Mouse (Mus musculus) midbrain, embryonic 10.5 days (tissue): ENCODE measurements around the gene Armh3. TPM values are rescaled to one million over a fixed set of nuclear protein-coding genes. Genes with fewer than 3 reads are reported as not detected.
"Not testable (repeated sequence)": the region's sequence is repeated elsewhere in the genome, so short reads cannot be mapped to it uniquely, and the experiment has no call there.

ENCODE experiments used
- DNase-seq: peaks from one replicate; pipeline ENCODE4 v3.0.0-alpha.2; 2017; ENCODE audit warnings: low spot score
- H3K27ac ChIP-seq: fragments of 300-500 bp; sonication (generic); replicated peaks from 2 replicates; pipeline ENCODE4 v1.5.1; 2016; ENCODE audit warnings: mild to moderate bottlenecking
- H3K27me3 ChIP-seq: fragments of 300-500 bp; sonication (generic); 2 replicates; pipeline ENCODE4 v1.6.1; 2016; ENCODE audit warnings: low read depth, mild to moderate bottlenecking; ENCODE audit not compliant: poor library complexity, severe bottlenecking
- H3K36me3 ChIP-seq: fragments of 300-500 bp; sonication (generic); 2 replicates; pipeline ENCODE4 v1.6.1; 2016; ENCODE audit warnings: mild to moderate bottlenecking, moderate library complexity
- H3K4me1 ChIP-seq: fragments of 300-500 bp; sonication (generic); 2 replicates; pipeline ENCODE4 v1.6.1; 2016
- H3K4me3 ChIP-seq: fragments of 300-500 bp; sonication (generic); 2 replicates; pipeline ENCODE4 v1.5.1; 2016; ENCODE audit warnings: mild to moderate bottlenecking, moderate library complexity
- H3K9me3 ChIP-seq: fragments of 300-500 bp; sonication (generic); replicated peaks from 2 replicates; pipeline ENCODE4 v1.6.1; 2016; ENCODE audit warnings: mild to moderate bottlenecking
- WGBS: fragments of 180-500 bp; shearing (Covaris S2); methylation state at CpG from one replicate; pipeline ENCODE4 v1.1.7; 2016; 5-methylcytosine and 5-hydroxymethylcytosine counted together
- polyA plus RNA-seq: library from polyadenylated mRNA; unstranded; fragments of >200 nt; fragmentation: Nextera tagmentation; extraction: Ambion mirVana; gene quantifications from 2 replicates; pipeline ENCODE4 v1.2.1, GENCODE M21; 2016

The Armh3 gene
- polyA plus RNA-seq, 1 experiment from 2014 or later = 16.7 TPM

DNA sequence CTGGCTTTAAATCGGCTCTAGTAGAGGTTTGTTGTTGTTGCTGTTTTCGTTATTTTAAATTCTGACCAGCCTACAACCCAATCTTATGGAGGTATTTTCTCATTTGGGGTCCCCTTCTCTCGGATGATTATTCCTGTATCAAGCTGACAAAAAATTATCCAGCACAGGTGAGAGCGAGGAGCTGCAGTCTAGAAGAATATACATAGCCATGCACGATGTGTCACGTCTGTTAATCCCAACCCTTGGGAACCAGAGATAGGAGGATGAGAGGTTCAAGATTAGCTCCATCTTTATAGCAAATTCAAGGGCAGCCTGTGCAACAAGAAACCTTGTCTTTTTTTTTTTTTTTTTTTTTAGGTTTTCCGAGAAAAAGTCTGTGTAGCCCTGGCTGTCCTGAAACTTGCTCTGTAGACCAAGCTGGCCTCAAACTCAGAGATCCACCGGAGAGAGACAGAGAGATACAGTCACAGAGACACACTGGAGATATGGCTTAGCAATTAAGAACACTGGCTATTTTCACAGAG is 468 bp upstream of the Armh3 start:
- WGBS = 16% methylated on average over 8 of the region's 8 CpGs
- Histone ChIP-seq H3K27ac (peak overlapping the region; percentile 94), H3K27me3 (peaks cover 11% of the 10 kb centered on the region), H3K4me3 (peak overlapping the region; percentile 69), H3K4me1 (peaks cover 22% of the 10 kb centered on the region), H3K36me3 (peaks cover 21% of the 10 kb centered on the region), H3K9me3 (peaks cover 17% of the 10 kb centered on the region)
- no peak for DNase-seq

DNA sequence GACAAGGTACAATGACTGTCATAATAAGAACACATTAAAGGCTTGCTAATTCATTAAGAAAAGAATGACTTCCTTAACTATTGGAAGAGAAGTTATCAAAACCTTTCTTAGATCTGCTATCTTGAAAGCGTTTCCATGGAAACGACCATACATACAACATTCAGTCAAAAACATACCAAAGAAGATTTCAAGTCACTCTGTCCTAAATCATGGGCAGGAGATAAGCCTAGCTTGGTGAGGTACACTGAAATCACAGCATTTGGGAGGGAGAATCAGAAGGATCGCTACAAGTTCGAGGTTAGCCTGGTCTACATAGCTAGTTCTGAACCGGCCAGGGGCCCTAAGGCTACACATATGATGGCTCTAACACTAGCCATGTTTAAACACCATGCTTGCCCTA is 923 bp downstream of the Armh3 start:
- no peak for DNase-seq
- Histone ChIP-seq H3K9me3 (peaks cover 18% of the 10 kb centered on the region), H3K27ac (peak overlapping the region; percentile 94), H3K4me1 (peaks cover 13% of the 10 kb centered on the region), H3K27me3 (peaks cover 4% of the 10 kb centered on the region), H3K4me3 (peak overlapping the region; percentile 69), H3K36me3 (peaks cover 22% of the 10 kb centered on the region)
- 72% methylated on average over 5 of the region's 5 CpGs for WGBS

DNA sequence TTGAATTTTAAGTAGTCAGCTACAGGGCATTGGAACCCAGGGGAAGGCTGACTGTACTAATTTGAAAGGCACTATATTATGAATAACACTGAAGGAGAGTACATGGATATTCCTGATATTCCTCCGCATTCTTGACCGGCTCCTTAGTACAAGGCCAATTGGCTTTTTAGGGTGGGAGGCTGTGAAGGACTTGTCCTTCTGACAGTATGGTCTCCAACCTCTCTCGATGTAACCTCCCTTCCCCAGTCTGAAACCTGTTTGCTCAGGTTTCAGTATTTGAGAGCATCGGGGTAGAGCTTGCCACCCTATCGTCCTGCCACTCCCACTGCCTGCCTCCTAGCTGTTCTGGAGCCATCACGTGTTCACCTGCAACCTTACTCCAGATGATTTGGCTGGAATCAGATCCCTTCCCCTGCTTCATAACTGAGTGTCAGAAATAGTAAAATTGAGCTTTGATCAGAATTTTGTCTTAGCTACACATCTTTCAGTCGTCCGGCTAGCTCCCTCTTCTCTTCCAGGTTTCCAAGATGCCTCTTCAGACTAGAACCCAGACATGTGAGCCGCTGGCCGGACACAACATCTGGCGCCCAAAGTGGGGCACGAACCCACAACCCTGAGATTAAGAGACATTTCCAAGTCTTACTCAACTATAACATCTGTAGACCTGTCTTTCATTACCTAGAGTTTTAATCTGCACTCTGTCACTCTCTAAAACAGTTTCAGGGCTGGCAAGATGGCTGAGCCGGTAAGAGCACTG is 4.1 kb downstream of the Armh3 start:
- H3K27ac ChIP-seq = no peak overlapping the region
- 94% methylated on average over 13 of the region's 13 CpGs for WGBS
- no peak for DNase-seq

DNA sequence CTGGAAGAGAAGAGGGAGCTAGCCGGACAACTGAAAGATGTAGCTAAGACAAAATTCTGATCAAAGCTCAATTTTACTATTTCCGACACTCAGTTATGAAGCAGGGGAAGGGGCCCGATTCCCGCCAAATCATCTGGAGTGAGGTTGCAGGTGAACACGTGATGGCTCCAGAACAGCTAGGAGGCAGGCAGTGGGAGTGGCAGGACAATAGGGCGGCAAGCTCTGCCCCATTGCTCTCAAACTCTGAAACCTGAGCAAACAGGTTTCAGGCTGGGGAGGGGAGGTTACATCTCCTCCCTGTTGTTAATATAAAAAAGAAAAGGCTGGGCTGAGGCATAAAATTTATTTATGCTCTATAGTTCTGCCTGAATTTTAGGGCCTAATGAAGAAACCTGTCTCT is 4.8 kb downstream of the Armh3 start:
- DNase-seq, H3K4me1 ChIP-seq, H3K4me3 ChIP-seq, H3K27me3 ChIP-seq, H3K27ac ChIP-seq: not testable (repeated sequence)
- H3K36me3 ChIP-seq = peaks cover 23% of the 10 kb centered on the region
- 92% methylated on average over 6 of the region's 6 CpGs for WGBS
- peaks cover 18% of the 10 kb centered on the region for H3K9me3 ChIP-seq

More for the DNA sequence above, 4.1 kb downstream of the Armh3 start:
- peaks cover 13% of the 10 kb centered on the region for H3K4me1 ChIP-seq
- peaks cover 23% of the 10 kb centered on the region for H3K36me3 ChIP-seq
- H3K9me3 ChIP-seq = peaks cover 18% of the 10 kb centered on the region
- H3K4me3 ChIP-seq = no peak overlapping the region
- no peaks in the 10 kb centered on the region for H3K27me3 ChIP-seq

DNA sequence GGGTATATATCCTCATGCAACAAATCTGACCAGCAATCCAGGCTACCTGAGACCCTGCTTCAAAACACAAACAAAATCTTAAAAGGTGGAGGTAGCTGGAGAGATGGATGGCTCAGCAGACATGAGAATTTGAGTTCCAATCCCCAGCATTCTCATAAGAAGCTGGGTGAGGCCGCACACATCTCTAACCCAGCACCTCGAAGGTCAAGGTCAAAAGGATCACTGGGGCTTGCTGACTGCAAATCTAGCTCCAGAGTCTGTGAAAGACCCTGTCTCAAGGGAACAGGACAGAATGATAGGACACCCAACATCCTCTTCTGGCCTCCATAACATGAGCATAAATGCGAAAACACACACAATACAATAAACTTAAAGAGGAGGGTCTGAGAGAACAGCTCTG is 7.1 kb downstream of the Armh3 start:
- peaks cover 31% of the 10 kb centered on the region for H3K36me3 ChIP-seq
- H3K9me3 ChIP-seq = peaks cover 18% of the 10 kb centered on the region
- 94% methylated on average over 3 of the region's 3 CpGs for WGBS
- H3K4me1 ChIP-seq = no peaks in the 10 kb centered on the region
- H3K4me3 ChIP-seq = no peak overlapping the region
- no peak for DNase-seq
- H3K27ac ChIP-seq = no peak overlapping the region
- no peaks in the 10 kb centered on the region for H3K27me3 ChIP-seq

DNA sequence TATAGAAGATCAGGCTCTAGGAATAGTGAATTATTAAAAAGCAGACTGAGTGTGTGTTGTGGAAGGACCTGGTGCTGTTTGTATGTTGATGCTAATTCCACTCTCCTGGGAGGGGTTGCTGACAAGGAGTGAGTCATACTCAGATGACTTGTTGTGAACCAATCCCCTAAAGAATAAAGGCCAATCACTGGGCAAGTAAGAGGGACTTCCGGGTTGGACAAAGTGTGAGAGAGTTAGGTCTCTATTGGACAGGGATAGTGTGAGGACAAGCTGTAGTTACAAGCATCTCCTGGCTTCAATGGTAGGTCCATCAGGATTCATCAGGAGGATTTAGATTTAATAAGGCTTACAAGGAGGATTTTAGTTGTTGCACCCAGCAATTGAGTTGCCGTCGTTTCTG is 10.1 kb downstream of the Armh3 start:
- WGBS = 98% methylated on average over 3 of the region's 3 CpGs

DNA sequence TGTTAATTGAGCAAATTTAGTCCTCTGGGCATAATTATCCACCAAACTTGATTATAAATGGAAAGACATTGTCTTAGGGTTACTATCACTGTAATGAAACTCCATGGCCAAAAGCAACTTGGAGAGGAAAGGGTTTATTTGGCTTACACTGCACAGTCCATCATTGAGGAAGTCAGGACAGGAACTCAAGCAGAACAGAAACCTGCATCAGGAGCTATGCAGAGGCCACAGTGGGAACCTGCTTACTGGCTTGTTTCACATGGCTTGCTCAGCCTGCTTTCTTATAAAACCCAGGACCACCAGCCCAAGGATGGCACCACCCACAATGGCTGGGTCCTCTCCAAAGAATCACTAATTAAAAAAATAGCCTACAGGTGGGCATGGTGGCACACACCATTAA is 13.9 kb downstream of the Armh3 start:
- no peak overlapping the region for H3K4me3 ChIP-seq
- H3K4me1 ChIP-seq = no peaks in the 10 kb centered on the region
- peaks cover 8% of the 10 kb centered on the region for H3K36me3 ChIP-seq
- H3K27me3 ChIP-seq = no peaks in the 10 kb centered on the region
- no peak for DNase-seq
- H3K9me3 ChIP-seq = no peaks in the 10 kb centered on the region
- H3K27ac ChIP-seq = no peak overlapping the region

More for the DNA sequence above, 10.1 kb downstream of the Armh3 start:
- no peaks in the 10 kb centered on the region for H3K4me1 ChIP-seq
- no peak overlapping the region for H3K4me3 ChIP-seq
- H3K36me3 ChIP-seq = peaks cover 9% of the 10 kb centered on the region
- no peaks in the 10 kb centered on the region for H3K27me3 ChIP-seq
- no peaks in the 10 kb centered on the region for H3K9me3 ChIP-seq
- H3K27ac ChIP-seq = no peak overlapping the region
- no peak for DNase-seq

DNA sequence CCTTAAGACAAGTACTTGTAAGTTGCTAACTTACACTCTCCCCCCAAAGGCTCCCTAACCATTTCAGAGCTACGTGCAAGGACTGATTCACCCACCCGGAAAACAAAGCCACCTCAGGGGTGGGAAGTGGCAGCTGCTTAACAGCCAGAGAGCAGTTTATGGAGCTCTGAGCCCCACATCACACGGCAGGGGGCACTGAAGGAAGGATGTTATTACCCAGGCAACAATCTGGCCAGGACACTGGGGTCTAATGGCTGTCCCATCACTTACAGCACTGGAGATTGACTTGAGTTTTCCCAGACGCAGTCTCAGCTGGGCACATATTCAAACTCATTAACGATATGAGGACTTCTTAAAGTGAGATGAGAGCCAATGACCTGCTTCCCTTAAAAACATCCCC is 37.5 kb downstream of the Armh3 start:
- WGBS = 46% methylated on average over 5 of the region's 5 CpGs
- Histone ChIP-seq H3K36me3 (peaks cover 38% of the 10 kb centered on the region), H3K4me1 (no peaks in the 10 kb centered on the region)

DNA sequence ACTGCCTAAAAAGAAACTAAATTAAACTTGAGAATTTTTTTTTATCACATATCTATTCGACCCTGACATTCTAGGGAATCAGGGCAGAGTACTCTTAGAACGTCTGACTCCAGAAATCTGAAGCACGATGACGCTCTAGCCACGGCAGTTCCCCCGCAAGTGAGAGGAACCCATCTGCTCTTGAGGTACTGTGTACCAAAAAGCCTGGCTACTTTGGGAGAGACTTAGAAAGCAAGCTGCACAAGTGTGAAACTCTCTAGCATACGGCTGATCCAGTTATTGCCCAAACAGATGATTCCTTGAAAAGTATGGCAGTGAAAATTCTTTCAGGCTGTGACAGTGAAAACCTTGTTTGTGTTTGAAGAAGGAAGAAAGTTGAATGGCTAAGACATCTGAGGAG is 41.6 kb downstream of the Armh3 start:
- peaks cover 28% of the 10 kb centered on the region for H3K36me3 ChIP-seq
- no peak overlapping the region for H3K4me3 ChIP-seq
- no peaks in the 10 kb centered on the region for H3K4me1 ChIP-seq
- no peak overlapping the region for H3K27ac ChIP-seq
- H3K27me3 ChIP-seq = no peaks in the 10 kb centered on the region
- 92% methylated on average over 7 of the region's 7 CpGs for WGBS
- DNase-seq = no peak
- H3K9me3 ChIP-seq = no peaks in the 10 kb centered on the region

More for the DNA sequence above, 37.5 kb downstream of the Armh3 start:
- Histone ChIP-seq H3K27me3 (no peaks in the 10 kb centered on the region), H3K4me3 (no peak overlapping the region), H3K27ac (no peak overlapping the region), H3K9me3 (no peaks in the 10 kb centered on the region)
- no peak for DNase-seq

DNA sequence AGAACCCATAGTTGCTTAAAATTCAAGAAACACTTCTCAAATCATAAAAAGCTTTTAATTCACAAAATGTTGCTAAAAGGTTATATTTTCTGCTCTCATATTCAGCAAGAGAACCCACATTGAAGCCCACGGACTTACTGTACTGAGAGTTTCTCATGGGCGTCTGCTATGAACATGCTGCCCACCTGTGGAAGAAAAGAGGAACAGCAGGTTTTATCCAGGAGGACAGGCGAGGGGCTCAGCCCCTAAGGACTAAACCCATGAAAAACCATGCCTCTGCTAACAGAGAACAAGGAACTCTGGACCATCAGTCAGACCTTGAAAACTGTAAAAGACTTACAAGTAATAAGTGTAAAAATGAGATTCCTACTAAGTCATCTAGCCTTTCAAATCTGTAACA is 45.0 kb downstream of the Armh3 start:
- peaks cover 34% of the 10 kb centered on the region for H3K36me3 ChIP-seq
- H3K4me3 ChIP-seq = no peak overlapping the region
- H3K4me1 ChIP-seq = no peaks in the 10 kb centered on the region
- no peak overlapping the region for H3K27ac ChIP-seq
- no peak for DNase-seq
- no peaks in the 10 kb centered on the region for H3K27me3 ChIP-seq
- WGBS = 9% methylated on average over 3 of the region's 3 CpGs
- H3K9me3 ChIP-seq = no peaks in the 10 kb centered on the region

DNA sequence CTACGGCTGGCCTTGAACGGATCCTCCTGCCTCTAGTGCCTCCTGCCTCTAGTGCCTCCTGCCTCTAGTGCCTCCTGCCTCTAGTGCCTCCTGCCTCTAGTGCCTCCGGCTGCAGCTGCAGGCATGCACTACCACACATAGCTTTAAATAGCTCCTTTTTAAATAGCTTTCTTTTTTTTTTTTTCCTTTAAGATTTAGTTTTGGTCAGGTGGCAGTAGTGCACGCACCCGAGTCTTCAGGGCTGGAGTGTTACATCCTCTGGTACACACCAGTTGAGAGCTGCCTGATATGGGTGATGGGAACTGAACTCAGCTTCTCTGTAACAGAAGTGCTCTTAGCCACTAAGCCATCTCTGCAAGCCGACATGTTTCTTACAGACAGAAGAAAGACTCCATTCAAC is 49.1 kb downstream of the Armh3 start:
- Histone ChIP-seq H3K4me1 (no peaks in the 10 kb centered on the region), H3K36me3 (peaks cover 31% of the 10 kb centered on the region), H3K9me3 (no peaks in the 10 kb centered on the region), H3K27me3 (no peaks in the 10 kb centered on the region), H3K27ac (no peak overlapping the region), H3K4me3 (no peak overlapping the region)
- 87% methylated on average over 6 of the region's 6 CpGs for WGBS
- no peak for DNase-seq

DNA sequence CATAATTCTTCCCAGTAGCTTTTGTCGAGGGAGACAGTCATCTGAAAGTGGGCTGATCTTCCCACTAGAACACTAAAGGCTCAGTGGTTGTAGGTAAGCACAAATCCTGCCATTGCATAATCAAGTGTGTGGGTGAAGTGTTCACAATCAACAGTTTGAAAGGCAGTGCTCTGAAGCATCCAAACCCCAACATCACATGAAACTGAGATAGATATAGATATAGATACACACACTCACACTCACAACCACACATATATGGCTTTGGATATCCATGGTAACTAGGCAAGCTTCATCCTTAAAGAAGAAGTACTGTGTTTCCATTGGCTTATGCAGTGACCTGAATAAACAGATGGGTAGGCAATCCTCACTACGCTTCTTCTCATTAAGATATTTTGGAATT is 50.5 kb downstream of the Armh3 start:
- no peaks in the 10 kb centered on the region for H3K9me3 ChIP-seq
- no peaks in the 10 kb centered on the region for H3K27me3 ChIP-seq
- no peak overlapping the region for H3K4me3 ChIP-seq
- H3K4me1 ChIP-seq = no peaks in the 10 kb centered on the region
- DNase-seq = no peak
- WGBS = 91% methylated on average over 2 of the region's 2 CpGs
- H3K36me3 ChIP-seq = peaks cover 32% of the 10 kb centered on the region
- no peak overlapping the region for H3K27ac ChIP-seq

DNA sequence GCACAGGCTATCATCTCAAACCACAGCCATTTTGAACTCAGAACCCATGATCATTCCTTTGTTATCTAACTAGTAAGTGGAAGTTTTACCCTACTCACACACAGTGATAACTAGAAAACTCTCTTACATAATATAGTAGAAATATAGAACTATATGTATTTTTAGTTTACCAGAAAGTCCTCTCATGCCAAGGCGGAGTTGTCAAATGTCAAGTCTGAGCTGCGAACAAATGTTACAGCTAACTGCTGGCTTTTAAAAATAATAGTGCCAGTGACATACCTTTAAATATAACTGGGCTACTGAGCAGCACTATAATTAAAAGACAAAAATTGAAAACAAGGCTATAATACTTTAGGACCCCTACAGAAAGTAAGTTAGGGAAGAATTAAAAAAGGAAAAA is 51.0 kb downstream of the Armh3 start:
- Histone ChIP-seq H3K27ac (no peak overlapping the region), H3K4me3 (no peak overlapping the region), H3K27me3 (no peaks in the 10 kb centered on the region), H3K4me1 (no peaks in the 10 kb centered on the region), H3K36me3 (peaks cover 32% of the 10 kb centered on the region), H3K9me3 (no peaks in the 10 kb centered on the region)
- no peak for DNase-seq
- 95% methylated on average over 2 of the region's 2 CpGs for WGBS
